Mouse (Mus musculus) kidney, adult 11 months (tissue): ENCODE measurements around the gene Mon1a.

Experiments used
- DNase-seq: peaks from one replicate; pipeline ENCODE4 v3.0.0; 2022

Gene Mon1a

GRCm38 (mm10) chr9:107950460-107951355, 62.8 kb downstream of the Mon1a start:
- peak; percentile 88 for DNase-seq
